Mouse (Mus musculus): Measurements from ENCODE around the gene Cnbp. TPM values are rescaled to one million over a fixed set of nuclear protein-coding genes. Genes with fewer than 3 reads are reported as not detected.
A peak's percentile ranks its signal among the peaks of the same experiment; 100 is the strongest.

Cnbp gene
- total and polyA plus RNA-seq, 3 experiments = 201 to 355 (median 303) TPM

- intact Hi-C loops (cut with DNase I) = loop anchor here (1.0 to 5.0 kb wide), 4 partner anchors 26 to 1090 kb away; partner anchors contain the start of genes Cnbp, Isy1 and Tpra1
- WGBS = 1% methylated on average over 55 of the region's 56 CpGs
- peak within 1 kb of the TSS; percentile 84 for H3K27ac ChIP-seq
- no peaks in the 10 kb centered on the region for H3K36me3 ChIP-seq (ENCODE audit: control insufficient read depth, insufficient read depth, low read length)
- TF ChIP-seq CTCF (IDR thresholded peaks at IDR 0.05) (peak; percentile 55), EP300 (IDR thresholded peaks at IDR 0.05; ENCODE audit: insufficient read depth, low read depth, low read length) (no peak; the same call in 1 of the 2 replicates), POLR2A (IDR thresholded peaks at IDR 0.05; ENCODE audit: insufficient read depth, low read depth, low read length) (peak; percentile 71)
- H3K4me1 ChIP-seq (ENCODE audit: control insufficient read depth, insufficient read depth, low read length) = peaks cover 6% of the 10 kb centered on the region
- DNase-seq = peak; percentile 97 to 98
- H3K9ac ChIP-seq (ENCODE audit: low read depth, low read length) = peak within 1 kb of the TSS; percentile 73
- peaks cover 3% of the 10 kb centered on the region for H3K79me2 ChIP-seq (replicated peaks; ENCODE audit: control insufficient read depth, insufficient read depth, low read length)
- peak within 1 kb of the TSS; percentile 97 for H3K4me3 ChIP-seq
- H3K27me3 ChIP-seq (ENCODE audit: control insufficient read depth, insufficient read depth, low read length) = no peaks in the 10 kb centered on the region
These were observed 39.1 kb downstream of the Cnbp start, which contains the start of gene Rab43 for GRCm38 (mm10) chr6:87811675-87812338. TSS of gene Rab43 (minus strand) at chr6:87812164.

GRCm38 (mm10) chr6:87810713-87811669 lies 39.9 kb downstream of the Cnbp start:
- no peak for TF ChIP-seq CTCF (IDR thresholded peaks at IDR 0.05)
- TF ChIP-seq POLR2A (IDR thresholded peaks at IDR 0.05; ENCODE audit: insufficient read depth, low read depth, low read length) = peak; percentile 68; the same call in 1 of the 2 replicates
- 0 out of 2 replicates have a peak, but pooled peaks have one; percentile 9 for TF ChIP-seq EP300 (IDR thresholded peaks at IDR 0.05; ENCODE audit: insufficient read depth, low read depth, low read length)
- Histone ChIP-seq H3K4me3 (peak overlapping the region; percentile 97), H3K9ac (ENCODE audit: low read depth, low read length) (peak overlapping the region; percentile 73), H3K27ac (peak overlapping the region; percentile 84), H3K27me3 (ENCODE audit: control insufficient read depth, insufficient read depth, low read length) (no peaks in the 10 kb centered on the region), H3K36me3 (ENCODE audit: control insufficient read depth, insufficient read depth, low read length) (no peaks in the 10 kb centered on the region), H3K4me1 (ENCODE audit: control insufficient read depth, insufficient read depth, low read length) (peaks cover 8% of the 10 kb centered on the region), H3K79me2 (replicated peaks; ENCODE audit: control insufficient read depth, insufficient read depth, low read length) (peaks cover 3% of the 10 kb centered on the region)
- intact Hi-C loops (cut with DNase I) = loop anchor here (1.0 to 5.0 kb wide), 4 partner anchors 27 to 1091 kb away; partner anchors contain the start of genes Cnbp, Isy1 and Tpra1
- DNase-seq = peak; percentile 83 to 87
- under 1% methylated on average over 77 of the region's 77 CpGs for WGBS

GRCm38 (mm10) chr6:87810311-87810710 lies 40.6 kb downstream of the Cnbp start:
- peaks cover 13% of the 10 kb centered on the region for H3K4me1 ChIP-seq (ENCODE audit: control insufficient read depth, insufficient read depth, low read length)
- no peaks in the 10 kb centered on the region for H3K36me3 ChIP-seq (ENCODE audit: control insufficient read depth, insufficient read depth, low read length)
- H3K79me2 ChIP-seq (replicated peaks; ENCODE audit: control insufficient read depth, insufficient read depth, low read length) = peaks cover 3% of the 10 kb centered on the region
- intact Hi-C loops (cut with DNase I) = loop anchor here (5.0 kb wide), 3 partner anchors 42 to 1092 kb away; partner anchors contain the start of genes Cnbp and Tpra1
- no peaks in the 10 kb centered on the region for H3K27me3 ChIP-seq (ENCODE audit: control insufficient read depth, insufficient read depth, low read length)
- H3K27ac ChIP-seq = peak overlapping the region; percentile 84
- peak overlapping the region; percentile 73; the same call in 1 of the 2 replicates for H3K9ac ChIP-seq (ENCODE audit: low read depth, low read length)
- H3K4me3 ChIP-seq = peak overlapping the region; percentile 97
- 35% methylated on average over 6 of the region's 6 CpGs for WGBS
- no peak for TF ChIP-seq POLR2A (IDR thresholded peaks at IDR 0.05; ENCODE audit: insufficient read depth, low read depth, low read length)
- no peak for DNase-seq

- H3K79me2 ChIP-seq (replicated peaks; ENCODE audit: control insufficient read depth, insufficient read depth, low read length) = peaks cover 3% of the 10 kb centered on the region
- H3K9ac ChIP-seq (ENCODE audit: low read depth, low read length) = 0 out of 2 replicates have a peak overlapping the region, but pooled peaks have one; percentile 6
- H3K27ac ChIP-seq = peak overlapping the region; percentile 8; the same call in 1 of the 2 replicates
- H3K4me3 ChIP-seq = no peak overlapping the region; the same call in 1 of the 2 replicates
- H3K27me3 ChIP-seq (ENCODE audit: control insufficient read depth, insufficient read depth, low read length) = no peaks in the 10 kb centered on the region
- TF ChIP-seq CTCF (IDR thresholded peaks at IDR 0.05) = no peak
- TF ChIP-seq EP300 (IDR thresholded peaks at IDR 0.05; ENCODE audit: insufficient read depth, low read depth, low read length) = no peak
- TF ChIP-seq POLR2A (IDR thresholded peaks at IDR 0.05; ENCODE audit: insufficient read depth, low read depth, low read length) = no peak
- DNase-seq = no peak
- WGBS = 60% methylated on average over 6 of the region's 6 CpGs
- peaks cover 2% of the 10 kb centered on the region; the same call in 1 of the 2 replicates for H3K36me3 ChIP-seq (ENCODE audit: control insufficient read depth, insufficient read depth, low read length)
- peaks cover 14% of the 10 kb centered on the region for H3K4me1 ChIP-seq (ENCODE audit: control insufficient read depth, insufficient read depth, low read length)
- intact Hi-C loops (cut with DNase I) = loop anchor here (5.0 kb wide), 3 partner anchors 43 to 1093 kb away; partner anchors contain the start of genes Cnbp and Tpra1
These were observed 41.2 kb downstream of the Cnbp start for GRCm38 (mm10) chr6:87809651-87810161.

GRCm38 (mm10) chr6:87809144-87809543 lies 41.8 kb downstream of the Cnbp start:
- H3K4me3 ChIP-seq = no peak overlapping the region

More at GRCm38 (mm10) chr6:87809144-87809543, 41.8 kb downstream of the Cnbp start:
- no peaks in the 10 kb centered on the region for H3K27me3 ChIP-seq (ENCODE audit: control insufficient read depth, insufficient read depth, low read length)
- no peak for DNase-seq
- H3K79me2 ChIP-seq (replicated peaks; ENCODE audit: control insufficient read depth, insufficient read depth, low read length) = peaks cover 3% of the 10 kb centered on the region
- H3K9ac ChIP-seq (ENCODE audit: low read depth, low read length) = no peak overlapping the region
- TF ChIP-seq EP300 (IDR thresholded peaks at IDR 0.05; ENCODE audit: insufficient read depth, low read depth, low read length) = no peak
- no peak for TF ChIP-seq POLR2A (IDR thresholded peaks at IDR 0.05; ENCODE audit: insufficient read depth, low read depth, low read length)
- no peak for TF ChIP-seq CTCF (IDR thresholded peaks at IDR 0.05)
- H3K4me1 ChIP-seq (ENCODE audit: control insufficient read depth, insufficient read depth, low read length) = peaks cover 15% of the 10 kb centered on the region
- intact Hi-C loops (cut with DNase I) = no loop called here
- H3K27ac ChIP-seq = peak overlapping the region; percentile 8; the same call in 1 of the 2 replicates
- peaks cover 2% of the 10 kb centered on the region; the same call in 1 of the 2 replicates for H3K36me3 ChIP-seq (ENCODE audit: control insufficient read depth, insufficient read depth, low read length)
- 75% methylated on average over 2 of the region's 2 CpGs for WGBS
